Mouse (Mus musculus): ENCODE results near the gene Pard3b.

The Pard3b gene

GRCm38 (mm10) chr1:62636906-62637673 is 998.5 kb downstream of the Pard3b start:
- DNase-seq (ENCODE audit: low spot score) = no peak

- no peak for DNase-seq (ENCODE audit: low spot score)
These were observed 1000.4 kb downstream of the Pard3b start for GRCm38 (mm10) chr1:62639012-62639411.

GRCm38 (mm10) chr1:62639440-62639839 is 1000.8 kb downstream of the Pard3b start:
- no peak for DNase-seq (ENCODE audit: low spot score)

GRCm38 (mm10) chr1:62644631-62645278 is 1006.1 kb downstream of the Pard3b start:
- no peak for DNase-seq (ENCODE audit: low spot score)

- DNase-seq (ENCODE audit: low spot score) = no peak
These were observed 1008.2 kb downstream of the Pard3b start for GRCm38 (mm10) chr1:62646812-62647211.

GRCm38 (mm10) chr1:62648116-62648515 is 1009.5 kb downstream of the Pard3b start:
- no peak for DNase-seq (ENCODE audit: low spot score)

GRCm38 (mm10) chr1:62648591-62648990 is 1010.0 kb downstream of the Pard3b start:
- DNase-seq (ENCODE audit: low spot score) = no peak

GRCm38 (mm10) chr1:62650491-62650890 is 1011.9 kb downstream of the Pard3b start:
- no peak for DNase-seq (ENCODE audit: low spot score)

GRCm38 (mm10) chr1:62654436-62654835 is 1015.8 kb downstream of the Pard3b start:
- DNase-seq (ENCODE audit: low spot score) = no peak

GRCm38 (mm10) chr1:62664960-62665645 is 1026.5 kb downstream of the Pard3b start:
- no peak for DNase-seq (ENCODE audit: low spot score)

- no peak for DNase-seq (ENCODE audit: low spot score)
These were observed 1027.4 kb downstream of the Pard3b start for GRCm38 (mm10) chr1:62665771-62666730.

- no peak for DNase-seq (ENCODE audit: low spot score)
These were observed 1028.2 kb downstream of the Pard3b start for GRCm38 (mm10) chr1:62666780-62667179.

- no peak for DNase-seq (ENCODE audit: low spot score)
These were observed 1040.2 kb downstream of the Pard3b start for GRCm38 (mm10) chr1:62678611-62679344.

- DNase-seq (ENCODE audit: low spot score) = no peak
These were observed 1040.8 kb downstream of the Pard3b start for GRCm38 (mm10) chr1:62679466-62679865.

GRCm38 (mm10) chr1:62682456-62683385 is 1044.1 kb downstream of the Pard3b start:
- DNase-seq (ENCODE audit: low spot score) = no peak

GRCm38 (mm10) chr1:62683498-62683897 is 1044.9 kb downstream of the Pard3b start:
- DNase-seq (ENCODE audit: low spot score) = no peak

GRCm38 (mm10) chr1:62687511-62687910 is 1048.9 kb downstream of the Pard3b start:
- DNase-seq (ENCODE audit: low spot score) = no peak

GRCm38 (mm10) chr1:62691175-62691574 is 1052.6 kb downstream of the Pard3b start:
- no peak for DNase-seq (ENCODE audit: low spot score)

Data from ovary, postnatal 14 days (tissue).